Mouse (Mus musculus) neural tube, embryonic 14.5 days (tissue): ENCODE results near the gene Tshz2. TPM values are rescaled to one million over a fixed set of nuclear protein-coding genes. Genes with fewer than 3 reads are reported as not detected.

Experiments used
- ATAC-seq: fragments of 200-750 bp; cut with Nextera tagmentation; 2 replicates; pipeline ENCODE4 v1.8.0; 2017; ENCODE audit warnings: low read depth, mild to moderate bottlenecking, moderate TSS enrichment, moderate library complexity
- H3K27ac ChIP-seq: fragments of 300-500 bp; sonication (generic); 2 replicates; pipeline ENCODE4 v1.5.1; 2014; ENCODE audit warnings: low read depth, mild to moderate bottlenecking, control low read depth, low read length, moderate library complexity, mixed read lengths
- H3K27me3 ChIP-seq: fragments of 300-500 bp; sonication (generic); 2 replicates; pipeline ENCODE4 v1.6.1; 2014; ENCODE audit warnings: low read length; ENCODE audit not compliant: control insufficient read depth, insufficient read depth
- H3K36me3 ChIP-seq: fragments of 300-500 bp; sonication (generic); 2 replicates; pipeline ENCODE4 v1.6.1; 2014; ENCODE audit warnings: low read length, mixed read lengths; ENCODE audit not compliant: control insufficient read depth, insufficient read depth
- H3K4me1 ChIP-seq: fragments of 300-500 bp; sonication (generic); 2 replicates; pipeline ENCODE4 v1.6.1; 2014; ENCODE audit warnings: low read length; ENCODE audit not compliant: control insufficient read depth, insufficient read depth
- H3K4me2 ChIP-seq: fragments of 300-500 bp; sonication (generic); 2 replicates; pipeline ENCODE4 v1.6.1; 2014; ENCODE audit warnings: mild to moderate bottlenecking, low read depth, low read length, control low read depth
- H3K4me3 ChIP-seq: fragments of 300-500 bp; sonication (generic); 2 replicates; pipeline ENCODE4 v1.5.1; 2014; ENCODE audit warnings: low read depth, low read length, control low read depth, mixed read lengths
- H3K9ac ChIP-seq: fragments of 300-500 bp; sonication (generic); replicated peaks from 2 replicates; pipeline ENCODE4 v1.6.1; 2014; ENCODE audit warnings: low read depth, mild to moderate bottlenecking, control low read depth, low read length, mixed read lengths
- H3K9me3 ChIP-seq: fragments of 300-500 bp; sonication (generic); 2 replicates; pipeline ENCODE4 v1.6.1; 2016; ENCODE audit warnings: low read length; ENCODE audit not compliant: control insufficient read depth
- WGBS: fragments of 180-500 bp; shearing (Covaris S2); extraction: QIAGEN DNeasy Blood & Tissue Kit; methylation state at CpG from one replicate; pipeline ENCODE4 v1.1.7; 2014; 5-methylcytosine and 5-hydroxymethylcytosine counted together
- polyA plus RNA-seq: library from polyadenylated mRNA; unstranded; fragments of >200 nt; fragmentation: Nextera tagmentation; extraction: Ambion mirVana; gene quantifications from 2 replicates; pipeline ENCODE4 v1.2.1, GENCODE M21; 2014

Tshz2 gene
- polyA plus RNA-seq, 1 experiment from 2014 or later = 54.5 TPM

DNA sequence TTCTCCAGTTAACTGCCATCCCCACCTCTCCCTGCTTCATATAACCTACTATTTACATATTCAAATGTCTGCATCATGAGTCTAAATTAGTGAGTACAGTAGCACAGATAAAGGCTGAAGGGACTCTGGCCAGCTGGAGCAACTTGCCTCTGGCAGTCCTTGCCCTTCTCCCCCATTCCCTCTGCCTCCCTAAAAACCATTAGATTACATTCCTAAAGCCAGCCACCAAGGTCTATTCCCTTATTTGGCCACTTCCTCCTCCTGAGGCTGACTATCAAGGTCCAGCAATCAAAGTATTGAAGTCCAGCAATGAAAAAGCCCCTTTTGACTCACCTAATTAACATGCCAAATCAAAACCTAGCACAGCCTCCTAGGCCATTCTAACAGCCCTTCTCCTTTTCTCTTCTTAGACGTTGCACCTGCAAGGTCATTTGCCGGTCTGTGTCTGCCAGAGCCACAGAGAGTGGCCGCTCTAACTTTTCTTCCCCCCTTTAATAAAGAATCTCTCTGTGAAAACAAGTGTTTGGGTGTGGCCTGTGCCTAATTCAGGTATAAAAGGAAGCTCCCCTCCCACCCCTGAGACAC, 286.4 kb downstream of the Tshz2 start:
- no peaks in the 10 kb centered on the region for H3K4me1 ChIP-seq
- no peak overlapping the region for H3K27ac ChIP-seq
- ATAC-seq = no peak
- H3K27me3 ChIP-seq = no peaks in the 10 kb centered on the region
- no peaks in the 10 kb centered on the region for H3K36me3 ChIP-seq
- no peaks in the 10 kb centered on the region for H3K9me3 ChIP-seq
- no peak overlapping the region for H3K9ac ChIP-seq
- no peak overlapping the region for H3K4me2 ChIP-seq
- 64% methylated on average over 3 of the region's 3 CpGs for WGBS
- H3K4me3 ChIP-seq = no peak overlapping the region

DNA sequence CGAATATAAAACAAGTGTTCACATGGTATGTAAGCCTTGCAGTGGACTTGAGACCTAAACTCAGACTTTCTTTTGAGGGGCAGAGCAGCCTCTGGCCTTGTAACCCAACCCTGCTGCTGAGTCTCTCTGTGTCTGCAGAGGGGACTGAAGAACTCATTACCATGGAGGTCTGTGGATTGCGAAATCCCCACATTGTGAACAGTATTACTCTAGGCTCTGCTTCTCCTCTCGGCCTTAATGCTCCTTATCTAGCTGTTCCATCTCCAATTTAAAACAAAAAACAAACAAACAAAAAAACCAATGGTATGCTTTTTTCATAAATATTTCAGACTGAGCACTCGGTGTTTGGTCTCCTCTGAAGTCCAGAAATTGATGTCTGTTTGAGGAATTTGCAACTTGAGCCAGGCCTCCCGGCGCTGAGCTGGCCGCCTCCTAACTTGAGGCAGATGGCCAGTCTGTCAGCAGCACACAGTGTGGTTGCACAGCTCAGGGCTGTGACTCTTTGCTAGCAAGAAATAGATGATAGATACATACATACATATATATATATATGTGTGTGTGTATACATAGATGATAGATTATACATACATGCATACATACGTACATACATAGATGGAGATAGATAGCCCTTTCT, 291.5 kb downstream of the Tshz2 start:
- H3K4me2 ChIP-seq = no peak overlapping the region
- peaks cover 5% of the 10 kb centered on the region; the same call in 1 of the 2 replicates for H3K4me1 ChIP-seq
- no peak for ATAC-seq
- no peak overlapping the region for H3K9ac ChIP-seq
- H3K9me3 ChIP-seq = no peaks in the 10 kb centered on the region
- WGBS = 91% methylated on average over 8 of the region's 8 CpGs
- H3K27me3 ChIP-seq = no peaks in the 10 kb centered on the region
- H3K36me3 ChIP-seq = no peaks in the 10 kb centered on the region
- no peak overlapping the region for H3K27ac ChIP-seq
- H3K4me3 ChIP-seq = no peak overlapping the region

DNA sequence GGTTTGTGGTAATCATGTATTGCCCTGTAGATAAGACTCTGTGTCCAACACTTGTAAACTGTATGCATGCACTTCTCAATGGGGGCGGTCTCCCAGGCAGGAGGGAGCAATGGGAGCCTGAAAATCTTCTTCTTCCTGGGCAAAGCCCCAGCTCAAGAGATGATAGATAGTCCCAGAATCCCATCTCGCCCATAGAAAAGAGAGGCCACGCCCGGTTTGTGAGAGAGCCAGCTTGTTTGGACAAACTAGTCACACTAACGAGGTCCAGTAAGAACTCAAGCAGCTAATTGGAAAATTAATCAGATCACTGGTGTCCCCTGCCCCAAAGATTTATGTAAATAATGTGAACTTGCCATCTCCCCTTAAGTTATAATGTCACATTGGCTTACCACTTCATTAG, 292.7 kb downstream of the Tshz2 start:
- Histone ChIP-seq H3K4me3 (no peak overlapping the region), H3K4me1 (peaks cover 5% of the 10 kb centered on the region; the same call in 1 of the 2 replicates), H3K9ac (no peak overlapping the region), H3K27ac (no peak overlapping the region), H3K27me3 (no peaks in the 10 kb centered on the region), H3K9me3 (no peaks in the 10 kb centered on the region), H3K36me3 (no peaks in the 10 kb centered on the region), H3K4me2 (no peak overlapping the region)
- no peak for ATAC-seq
- 81% methylated on average over 5 of the region's 5 CpGs for WGBS

DNA sequence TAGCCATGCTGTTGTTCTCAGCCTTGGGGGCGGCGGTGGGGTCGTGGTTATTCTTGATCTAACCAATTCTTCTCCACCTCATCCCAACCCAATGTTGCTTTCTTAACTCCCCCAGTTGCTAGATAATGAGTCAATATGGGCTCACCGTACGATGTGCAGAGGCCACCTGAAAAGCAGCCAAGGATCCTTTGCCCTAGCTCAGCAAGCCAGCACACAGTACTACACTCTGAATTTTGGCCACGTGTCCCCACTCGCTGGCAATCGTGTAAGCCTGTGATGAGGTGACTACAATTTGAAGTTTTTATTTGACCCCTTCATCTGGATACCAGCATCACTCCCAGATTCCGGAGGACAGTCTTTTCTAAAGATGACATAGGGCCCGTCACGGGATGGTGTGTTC, 293.2 kb downstream of the Tshz2 start:
- ATAC-seq = no peak
- H3K4me3 ChIP-seq = no peak overlapping the region
- no peaks in the 10 kb centered on the region for H3K9me3 ChIP-seq
- H3K4me2 ChIP-seq = no peak overlapping the region
- peaks cover 5% of the 10 kb centered on the region; the same call in 1 of the 2 replicates for H3K4me1 ChIP-seq
- H3K9ac ChIP-seq = no peak overlapping the region
- H3K27ac ChIP-seq = no peak overlapping the region
- 88% methylated on average over 11 of the region's 11 CpGs for WGBS
- no peaks in the 10 kb centered on the region for H3K36me3 ChIP-seq
- no peaks in the 10 kb centered on the region for H3K27me3 ChIP-seq

DNA sequence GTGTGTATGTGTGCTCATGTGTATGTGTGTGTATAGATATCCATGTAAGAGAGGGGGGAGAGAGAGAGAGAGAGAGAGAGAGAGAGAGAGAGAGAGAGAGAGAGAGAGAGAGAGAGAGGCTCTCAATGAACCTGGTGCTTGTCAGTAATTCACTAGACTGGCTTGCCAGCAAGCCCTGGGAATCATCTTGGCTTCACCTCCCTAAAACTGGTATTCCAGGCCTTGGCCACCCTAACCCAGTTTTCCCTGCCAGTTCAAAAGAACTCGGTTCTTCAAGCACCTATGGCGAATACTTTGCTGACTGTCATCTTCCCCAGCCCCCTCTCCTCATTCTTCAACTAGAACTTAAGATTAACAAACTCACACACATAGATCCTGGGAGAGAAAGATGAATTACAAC, 294.6 kb downstream of the Tshz2 start:
- H3K4me1 ChIP-seq = peaks cover 5% of the 10 kb centered on the region; the same call in 1 of the 2 replicates
- H3K27me3 ChIP-seq = no peaks in the 10 kb centered on the region
- no peaks in the 10 kb centered on the region for H3K36me3 ChIP-seq
- no peak overlapping the region for H3K4me2 ChIP-seq
- H3K9me3 ChIP-seq = no peaks in the 10 kb centered on the region
- no peak overlapping the region for H3K9ac ChIP-seq
- H3K27ac ChIP-seq = no peak overlapping the region
- WGBS = 90% methylated on average over 2 of the region's 2 CpGs
- no peak for ATAC-seq
- no peak overlapping the region for H3K4me3 ChIP-seq

DNA sequence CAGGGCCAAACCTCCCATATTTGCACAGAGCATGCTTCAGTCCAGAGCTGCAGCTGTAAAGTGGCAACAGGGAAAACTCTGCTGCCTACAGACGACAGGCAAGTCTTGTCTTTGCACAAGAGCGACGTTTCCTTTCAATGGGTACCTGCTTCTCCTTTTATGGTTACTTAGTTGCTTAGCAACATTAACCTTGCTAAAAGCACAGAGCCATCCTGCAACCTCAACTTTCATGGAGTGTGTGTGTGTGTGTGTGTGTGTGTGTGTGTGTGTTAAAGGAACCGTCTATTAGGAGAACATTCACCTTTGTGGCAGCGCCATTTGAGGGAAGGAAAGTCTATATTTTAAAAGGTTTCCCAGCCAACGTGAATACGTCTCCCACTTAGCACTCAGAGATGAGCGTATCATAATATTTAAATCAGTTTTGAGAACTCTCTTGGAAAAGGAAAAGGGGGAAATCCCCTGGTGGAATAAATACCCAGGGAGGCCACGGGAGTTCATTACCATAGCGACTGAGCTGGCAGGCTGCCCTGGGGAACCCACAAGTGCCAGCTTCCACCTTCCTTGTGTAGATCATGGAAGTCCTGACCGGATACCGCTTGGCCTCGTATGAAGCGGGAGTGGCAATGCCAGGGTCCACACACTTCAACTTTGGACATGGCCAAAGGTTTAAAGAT, 295.8 kb downstream of the Tshz2 start:
- peaks cover 5% of the 10 kb centered on the region; the same call in 1 of the 2 replicates for H3K4me1 ChIP-seq
- WGBS = 40% methylated on average over 14 of the region's 14 CpGs
- no peaks in the 10 kb centered on the region for H3K27me3 ChIP-seq
- no peak for ATAC-seq
- H3K27ac ChIP-seq = no peak overlapping the region
- H3K9ac ChIP-seq = no peak overlapping the region
- no peak overlapping the region for H3K4me3 ChIP-seq
- no peaks in the 10 kb centered on the region for H3K36me3 ChIP-seq
- H3K4me2 ChIP-seq = no peak overlapping the region
- no peaks in the 10 kb centered on the region for H3K9me3 ChIP-seq

DNA sequence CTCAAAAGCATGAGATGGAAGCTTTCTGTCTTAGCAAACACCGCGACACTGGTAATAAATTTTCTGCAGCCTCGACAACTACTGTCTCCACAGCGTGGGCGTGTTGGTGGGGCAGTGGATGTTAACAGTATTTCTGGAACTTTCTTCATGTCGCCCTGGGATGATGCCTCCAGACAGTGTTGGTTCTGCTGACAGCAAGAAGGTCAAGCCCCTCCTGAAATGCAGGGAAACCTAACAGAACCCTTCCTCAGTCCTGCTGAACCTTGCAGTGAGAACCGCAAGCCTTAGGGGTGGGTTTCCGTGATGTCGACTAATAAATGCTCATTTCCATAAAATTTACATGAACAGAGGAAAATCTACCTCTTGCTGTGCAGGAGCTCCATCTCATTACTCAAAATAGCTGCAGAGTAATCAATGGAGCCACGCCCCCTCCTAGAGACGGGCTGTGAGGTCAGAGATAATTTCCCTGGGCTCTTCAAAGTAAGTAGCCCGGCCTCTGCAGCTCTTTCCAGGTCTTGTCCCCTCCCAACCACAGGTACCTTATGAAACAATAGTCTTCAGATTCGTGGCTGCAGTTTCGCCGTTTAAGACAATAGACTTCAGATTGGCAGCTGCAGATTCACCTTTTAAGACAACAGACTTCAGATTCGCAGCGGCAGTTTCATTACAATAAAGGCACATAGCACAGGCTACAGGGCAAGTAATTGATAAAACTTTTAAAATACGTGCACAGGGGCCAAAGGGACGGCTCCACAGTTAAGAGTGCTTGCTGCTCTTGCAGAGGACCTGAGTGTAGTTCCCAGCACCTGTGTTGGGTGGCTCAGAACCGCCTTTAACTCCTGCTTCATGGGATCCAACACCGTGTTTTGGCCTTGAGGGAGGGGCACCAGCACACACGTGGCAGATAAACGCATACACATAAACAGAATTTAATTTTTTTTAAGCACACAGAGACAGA, 297.0 kb downstream of the Tshz2 start:
- Histone ChIP-seq H3K27ac (peak overlapping the region; percentile 44; the same call in 1 of the 2 replicates), H3K36me3 (no peaks in the 10 kb centered on the region), H3K27me3 (no peaks in the 10 kb centered on the region), H3K4me2 (peak overlapping the region; percentile 45), H3K4me3 (peak overlapping the region; percentile 27), H3K9me3 (no peaks in the 10 kb centered on the region), H3K4me1 (peaks cover 5% of the 10 kb centered on the region; the same call in 1 of the 2 replicates), H3K9ac (peak overlapping the region; percentile 29; the same call in 1 of the 2 replicates)
- ATAC-seq = peak; percentile 60; the same call in 1 of the 2 replicates
- 41% methylated on average over 23 of the region's 23 CpGs for WGBS

DNA sequence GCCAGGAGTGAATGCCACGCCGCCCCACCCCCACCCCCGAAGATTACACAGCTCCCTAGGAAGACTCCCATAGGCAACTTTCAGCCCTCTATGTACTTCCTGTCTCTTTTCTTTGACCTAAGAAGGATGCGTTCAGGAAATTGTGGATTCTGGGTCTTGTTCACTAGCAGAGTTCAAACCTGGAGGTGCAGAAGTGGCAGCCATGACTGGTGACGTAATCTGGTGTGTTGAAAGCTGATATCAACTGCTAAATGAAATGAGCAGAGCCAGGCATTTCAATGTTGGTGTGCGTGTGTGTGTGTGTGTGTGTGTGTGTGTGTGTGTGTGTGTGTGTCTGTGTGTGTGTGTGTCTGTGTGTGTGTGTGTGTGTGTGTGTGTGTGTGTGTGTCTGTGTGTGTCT, 302.8 kb downstream of the Tshz2 start:
- ATAC-seq = no peak
- Histone ChIP-seq H3K9ac (no peak overlapping the region), H3K36me3 (no peaks in the 10 kb centered on the region), H3K4me1 (0 out of 2 replicates have a peak, but pooled peaks cover 2% of the 10 kb centered on the region), H3K9me3 (no peaks in the 10 kb centered on the region), H3K4me3 (no peak overlapping the region), H3K4me2 (no peak overlapping the region), H3K27ac (no peak overlapping the region), H3K27me3 (no peaks in the 10 kb centered on the region)
- 80% methylated on average over 6 of the region's 6 CpGs for WGBS
